Mouse (Mus musculus) CH12.LX (cell line): ENCODE measurements around the gene Dppa5a. TPM values are rescaled to one million over a fixed set of nuclear protein-coding genes. Genes with fewer than 3 reads are reported as not detected.

Experiments used
- DNase-seq: peaks from one replicate; pipeline ENCODE4 v3.0.0-alpha.2; 2013; ENCODE audit errors: extremely low read depth
- H3K27ac ChIP-seq: 2 replicates; pipeline ENCODE4 v1.5.1; 2012; ENCODE audit warnings: low read depth, mild to moderate bottlenecking, control low read depth, moderate library complexity; ENCODE audit not compliant: insufficient read depth
- H3K27me3 ChIP-seq: replicated peaks from 2 replicates; pipeline ENCODE3; 2012; ENCODE audit warnings: inconsistent platforms
- H3K36me3 ChIP-seq, 2 experiments: replicated peaks in 1 of 2; 2 replicates each; pipeline versions ENCODE3 to v1.6.1; 2012; ENCODE audit warnings: inconsistent platforms in 1 of 2, low read length in 1 of 2, mild to moderate bottlenecking in 1 of 2, mixed read lengths in 1 of 2, moderate library complexity in 1 of 2; ENCODE audit not compliant: control insufficient read depth in 1 of 2, insufficient read depth in 1 of 2
- H3K4me1 ChIP-seq, 2 experiments: 2 replicates each; pipeline ENCODE4 v1.6.1; 2012; ENCODE audit warnings: inconsistent platforms in 1 of 2, moderate library complexity in 1 of 2; ENCODE audit not compliant: insufficient read depth in 2 of 2, control insufficient read depth in 1 of 2
- H3K4me2 ChIP-seq: 2 replicates; pipeline ENCODE4 v1.6.1; 2012; ENCODE audit warnings: low read depth, mild to moderate bottlenecking, control low read depth; ENCODE audit not compliant: poor library complexity, insufficient read depth, severe bottlenecking
- H3K4me3 ChIP-seq, 3 experiments: fragments of 150-350 bp in 1 of 3; sonication (generic) in 1 of 3; replicated peaks in 1 of 3; 2 replicates each; pipeline versions ENCODE3 to v1.5.1; 2011 to 2012; ENCODE audit warnings: low read depth in 2 of 3, low read length in 2 of 3, mild to moderate bottlenecking in 2 of 3, moderate library complexity in 2 of 3, control low read depth in 1 of 3, improper control_type of control experiment in 1 of 3, inconsistent platforms in 1 of 3, mixed read lengths in 1 of 3; ENCODE audit not compliant: poor library complexity in 1 of 3
- H3K79me2 ChIP-seq: replicated peaks from 2 replicates; pipeline ENCODE4 v1.6.1; 2012; ENCODE audit warnings: mild to moderate bottlenecking, moderate library complexity; ENCODE audit not compliant: control insufficient read depth, poor library complexity, insufficient read depth, severe bottlenecking; ENCODE audit errors: extremely low read depth
- H3K9ac ChIP-seq: 2 replicates; pipeline ENCODE4 v1.6.1; 2012; ENCODE audit warnings: low read depth, mild to moderate bottlenecking, control low read depth, moderate library complexity; ENCODE audit not compliant: insufficient read depth
- H3K9me3 ChIP-seq: replicated peaks from 2 replicates; pipeline ENCODE3; 2012; ENCODE audit warnings: low read length, inconsistent platforms, mixed read lengths
- BHLHE40 ChIP-seq: IDR thresholded peaks from 2 replicates; pipeline ENCODE4 v1.6.1; 2011; ENCODE audit warnings: mild to moderate bottlenecking, low read depth, low read length, improper control_type of control experiment
- CHD2 ChIP-seq: IDR thresholded peaks from 2 replicates; pipeline ENCODE4 v1.6.1; 2011; ENCODE audit warnings: low read length, improper control_type of control experiment
- CTCF ChIP-seq, 2 experiments: IDR thresholded peaks in 1 of 2; conservative IDR thresholded peaks in 1 of 2; 2 replicates each; pipeline ENCODE4 v1.5.1; 2011 to 2012; ENCODE audit warnings: low read depth in 2 of 2, low read length in 2 of 2, improper control_type of control experiment in 1 of 2, inconsistent platforms in 1 of 2, mild to moderate bottlenecking in 1 of 2, moderate library complexity in 1 of 2
- E2F4 ChIP-seq: IDR thresholded peaks from 2 replicates; pipeline ENCODE4 v1.6.1; 2011; ENCODE audit warnings: low read depth, low read length, improper control_type of control experiment; ENCODE audit not compliant: insufficient replicate concordance
- EP300 ChIP-seq: IDR thresholded peaks from 2 replicates; pipeline ENCODE4 v1.6.1; 2011; ENCODE audit warnings: low read length, improper control_type of control experiment
- JUND ChIP-seq: conservative IDR thresholded peaks from 2 replicates; pipeline ENCODE4 v1.6.1; 2011; ENCODE audit warnings: low read depth, low read length, improper control_type of control experiment
- KAT2A ChIP-seq: IDR thresholded peaks from 2 replicates; pipeline ENCODE4 v1.6.1; 2012; ENCODE audit warnings: low read length, improper control_type of control experiment, inconsistent platforms; ENCODE audit not compliant: insufficient replicate concordance
- MAZ ChIP-seq: IDR thresholded peaks from 2 replicates; pipeline ENCODE4 v1.6.1; 2012; ENCODE audit warnings: low read depth, mild to moderate bottlenecking, inconsistent platforms, low read length, improper control_type of control experiment, moderate library complexity
- MEF2A ChIP-seq: IDR thresholded peaks from 2 replicates; pipeline ENCODE4 v1.6.1; 2014; ENCODE audit warnings: low read depth, mild to moderate bottlenecking, inconsistent platforms, low read length, improper control_type of control experiment, borderline replicate concordance
- MXI1 ChIP-seq: IDR thresholded peaks from 2 replicates; pipeline ENCODE4 v1.6.1; 2011; ENCODE audit warnings: mild to moderate bottlenecking, low read depth, low read length, improper control_type of control experiment
- MYC ChIP-seq: IDR thresholded peaks from 2 replicates; pipeline ENCODE4 v1.6.1; 2011; ENCODE audit warnings: low read depth, mild to moderate bottlenecking, improper control_type of control experiment, low read length
- NELFE ChIP-seq: IDR thresholded peaks from 2 replicates; pipeline ENCODE4 v1.6.1; 2011; ENCODE audit warnings: low read depth, low read length, improper control_type of control experiment
- PAX5 ChIP-seq: IDR thresholded peaks from 2 replicates; pipeline ENCODE4 v1.6.1; 2012; ENCODE audit warnings: low read length, inconsistent platforms, mixed read lengths
- POLR2A ChIP-seq: IDR thresholded peaks from 2 replicates; pipeline ENCODE4 v1.6.1; 2011; ENCODE audit warnings: low read depth, mild to moderate bottlenecking, improper control_type of control experiment, low read length
- RAD21 ChIP-seq: IDR thresholded peaks from 2 replicates; pipeline ENCODE4 v1.6.1; 2011; ENCODE audit warnings: low read depth, mild to moderate bottlenecking, low read length, improper control_type of control experiment, moderate library complexity
- SIN3A ChIP-seq: IDR thresholded peaks from 2 replicates; pipeline ENCODE4 v1.6.1; 2012; ENCODE audit warnings: low read length, improper control_type of control experiment, inconsistent platforms
- SMC3 ChIP-seq: IDR thresholded peaks from 2 replicates; pipeline ENCODE4 v1.6.1; 2011; ENCODE audit warnings: low read depth, low read length, improper control_type of control experiment
- TBP ChIP-seq: conservative IDR thresholded peaks from 2 replicates; pipeline ENCODE4 v1.6.1; 2011; ENCODE audit warnings: low read depth, low read length, improper control_type of control experiment
- UBTF ChIP-seq: IDR thresholded peaks from 2 replicates; pipeline ENCODE4 v1.6.1; 2012; ENCODE audit warnings: low read depth, mild to moderate bottlenecking, inconsistent platforms, low read length, improper control_type of control experiment, moderate library complexity
- USF2 ChIP-seq: conservative IDR thresholded peaks from 2 replicates; pipeline ENCODE4 v1.6.1; 2011; ENCODE audit warnings: low read depth, low read length, improper control_type of control experiment
- ZC3H11A ChIP-seq: IDR thresholded peaks from 2 replicates; pipeline ENCODE4 v1.6.1; 2012; ENCODE audit warnings: low read depth, mild to moderate bottlenecking, inconsistent platforms, low read length, improper control_type of control experiment
- dilution Hi-C: fragments of 300-500 bp; cut with MboI; formaldehyde crosslinking; loops from 2 replicates; pipeline ENCODE4 v1.14.3; 2020; ENCODE audit warnings: low sequenced_read_pairs; ENCODE audit not compliant: extremely low pct_unique_long_range_greater_than_20kb, extremely low pct_ligation_motif_present
- in situ Hi-C: fragments of 300-500 bp; cut with MboI; formaldehyde crosslinking; loops from 3 replicates; pipeline ENCODE4 v1.14.3; 2019; ENCODE audit warnings: low sequenced_read_pairs, low pct_ligation_motif_present, low pct_unique_long_range_greater_than_20kb, mixed read lengths
- polyA plus RNA-seq: library from polyadenylated mRNA; unstranded; fragments of >175 nt; gene quantifications from 2 replicates; pipeline ENCODE4 v1.2.1, GENCODE M21; 2012; ENCODE audit warnings: low read depth; ENCODE audit not compliant: insufficient read length
- total RNA-seq, 2 experiments: library from RNA; depleted of rRNA; stranded (reverse); fragments of 300-350 nt in 1 of 2; fragments of >200 nt in 1 of 2; gene quantifications; 2 replicates each; pipeline ENCODE4 v1.2.3; 2012 to 2014

The Dppa5a gene
- total and polyA plus RNA-seq, 3 experiments, result not detected

- no peak overlapping the region for H3K4me2 ChIP-seq
- H3K4me1 ChIP-seq, result no peaks in the 10 kb centered on the region
- in situ Hi-C loops, result no loop called here
- no peaks in the 10 kb centered on the region for H3K9me3 ChIP-seq
- no peak overlapping the region for H3K27ac ChIP-seq
- peaks cover 49% of the 10 kb centered on the region for H3K27me3 ChIP-seq
- TF ChIP-seq SMC3 (no peak), TBP (no peak), UBTF (no peak), MEF2A (no peak), JUND (no peak), EP300 (no peak), KAT2A (no peak), MXI1 (no peak), CHD2 (no peak), CTCF (conservative IDR thresholded peaks at IDR 0.05 in 1 of 2, IDR thresholded peaks at IDR 0.05 in 1 of 2; ENCODE audit: low read depth in 2 of 2, low read length in 2 of 2) (no peak), RAD21 (no peak), MAZ (no peak), ZC3H11A (no peak), E2F4 (no peak)
- no peaks in the 10 kb centered on the region for H3K79me2 ChIP-seq
- no peak overlapping the region for H3K4me3 ChIP-seq
- no peaks in the 10 kb centered on the region for H3K36me3 ChIP-seq
- dilution Hi-C loops, result no loop called here
- no peak for DNase-seq
- H3K9ac ChIP-seq, result no peak overlapping the region
These were observed 5.0 kb upstream of the Dppa5a start for GRCm38 (mm10) chr9:78372827-78373504.

GRCm38 (mm10) chr9:78371441-78371840 lies 3.5 kb upstream of the Dppa5a start:
- Histone ChIP-seq H3K27ac (no peak overlapping the region), H3K9me3 (no peaks in the 10 kb centered on the region), H3K79me2 (no peaks in the 10 kb centered on the region), H3K4me1 (no peaks in the 10 kb centered on the region), H3K36me3 (no peaks in the 10 kb centered on the region), H3K4me3 (no peak overlapping the region), H3K4me2 (no peak overlapping the region), H3K27me3 (peaks cover 39% of the 10 kb centered on the region), H3K9ac (no peak overlapping the region)
- TF ChIP-seq MAZ (no peak), CHD2 (no peak), UBTF (no peak), PAX5 (no peak), SIN3A (no peak), KAT2A (no peak), MYC (no peak), BHLHE40 (no peak), NELFE (no peak), USF2 (no peak), POLR2A (no peak)
- in situ Hi-C loops, result no loop called here
- DNase-seq, result no peak
- dilution Hi-C loops, result no loop called here
